Mouse (Mus musculus) intestine, embryonic 14.5 days (tissue): ENCODE results near the gene D330045A20Rik. TPM values are rescaled to one million over a fixed set of nuclear protein-coding genes. Genes with fewer than 3 reads are reported as not detected.

Experiments
- polyA plus RNA-seq: library from polyadenylated mRNA; unstranded; fragments of >200 nt; fragmentation: Nextera tagmentation; extraction: Ambion mirVana; gene quantifications from 2 replicates; pipeline ENCODE4 v1.2.1, GENCODE M21; 2014

The D330045A20Rik gene
- polyA plus RNA-seq, 1 experiment from 2014 or later: 4.1 TPM

Other genes starting within 250 kb of the D330045A20Rik start
- gene Trap1a, start 146.7 kb upstream of the D330045A20Rik start, polyA plus RNA-seq: not detected in 2 replicates
- gene Rnf128, start 82.9 kb downstream of the D330045A20Rik start, polyA plus RNA-seq: 99.4 and 101 TPM in 2 replicates
- gene Tbc1d8b, start 204.6 kb downstream of the D330045A20Rik start, polyA plus RNA-seq: 1.5 and 1.7 TPM in 2 replicates
- gene Gm15013, start 234.1 kb downstream of the D330045A20Rik start, polyA plus RNA-seq: not detected in 2 replicates